Mouse (Mus musculus): ENCODE measurements around the gene Sbno2.

Gene Sbno2

GRCm38 (mm10) chr10:80123932-80124562 lies 18.7 kb upstream of the Sbno2 start:
- no peak for DNase-seq (ENCODE audit: low spot score)

GRCm38 (mm10) chr10:80121639-80122038 lies 16.3 kb upstream of the Sbno2 start:
- no peak for DNase-seq (ENCODE audit: low spot score)

- DNase-seq (ENCODE audit: low spot score), result no peak
Measured at GRCm38 (mm10) chr10:80120146-80120545, 14.8 kb upstream of the Sbno2 start.

- no peak for DNase-seq (ENCODE audit: low spot score)
Measured at GRCm38 (mm10) chr10:80118552-80118951, 13.2 kb upstream of the Sbno2 start.

GRCm38 (mm10) chr10:80117736-80118135 lies 12.4 kb upstream of the Sbno2 start:
- no peak for DNase-seq (ENCODE audit: low spot score)

GRCm38 (mm10) chr10:80116927-80117691 lies 11.7 kb upstream of the Sbno2 start:
- DNase-seq (ENCODE audit: low spot score), result no peak

- DNase-seq (ENCODE audit: low spot score), result no peak
Measured at GRCm38 (mm10) chr10:80116563-80116926, 11.2 kb upstream of the Sbno2 start.

GRCm38 (mm10) chr10:80115944-80116335 lies 10.6 kb upstream of the Sbno2 start:
- DNase-seq (ENCODE audit: low spot score), result no peak

- peak; percentile 99 for DNase-seq (ENCODE audit: low spot score)
Measured at GRCm38 (mm10) chr10:80115290-80115943, 10.0 kb upstream of the Sbno2 start, which contains the start of gene Stk11. Stk11 (plus strand) TSS chr10:80115803.

- peak; percentile 77 for DNase-seq (ENCODE audit: low spot score)
Measured at GRCm38 (mm10) chr10:80114341-80115284, 9.2 kb upstream of the Sbno2 start.

- no peak for DNase-seq (ENCODE audit: low spot score)
Measured at GRCm38 (mm10) chr10:80107678-80108077, 2.3 kb upstream of the Sbno2 start.

GRCm38 (mm10) chr10:80105926-80106325 lies 555 bp upstream of the Sbno2 start:
- DNase-seq (ENCODE audit: low spot score), result no peak

- no peak for DNase-seq (ENCODE audit: low spot score)
Measured at GRCm38 (mm10) chr10:80104181-80104580, 1.2 kb downstream of the Sbno2 start.

- DNase-seq (ENCODE audit: low spot score), result no peak
Measured at GRCm38 (mm10) chr10:80103032-80103431, 2.3 kb downstream of the Sbno2 start.

GRCm38 (mm10) chr10:80102216-80102915 lies 3.0 kb downstream of the Sbno2 start:
- peak; percentile 68 for DNase-seq (ENCODE audit: low spot score)

- no peak for DNase-seq (ENCODE audit: low spot score)
Measured at GRCm38 (mm10) chr10:80100982-80101381, 4.4 kb downstream of the Sbno2 start.

GRCm38 (mm10) chr10:80098630-80099029 lies 6.7 kb downstream of the Sbno2 start:
- no peak for DNase-seq (ENCODE audit: low spot score)

GRCm38 (mm10) chr10:80097275-80097674 lies 8.1 kb downstream of the Sbno2 start:
- no peak for DNase-seq (ENCODE audit: low spot score)

GRCm38 (mm10) chr10:80095547-80095946 lies 9.8 kb downstream of the Sbno2 start:
- no peak for DNase-seq (ENCODE audit: low spot score)

- DNase-seq (ENCODE audit: low spot score), result no peak
Measured at GRCm38 (mm10) chr10:80094684-80095083, 10.7 kb downstream of the Sbno2 start.

- no peak for DNase-seq (ENCODE audit: low spot score)
Measured at GRCm38 (mm10) chr10:80094085-80094484, 11.3 kb downstream of the Sbno2 start.
